Mouse (Mus musculus): ENCODE results near the gene Ifng. TPM values are rescaled to one million over a fixed set of nuclear protein-coding genes. Genes with fewer than 3 reads are reported as not detected.

Gene Ifng
- polyA plus RNA-seq (2017; shearing (Covaris generic)) = 8.7 TPM

DNA sequence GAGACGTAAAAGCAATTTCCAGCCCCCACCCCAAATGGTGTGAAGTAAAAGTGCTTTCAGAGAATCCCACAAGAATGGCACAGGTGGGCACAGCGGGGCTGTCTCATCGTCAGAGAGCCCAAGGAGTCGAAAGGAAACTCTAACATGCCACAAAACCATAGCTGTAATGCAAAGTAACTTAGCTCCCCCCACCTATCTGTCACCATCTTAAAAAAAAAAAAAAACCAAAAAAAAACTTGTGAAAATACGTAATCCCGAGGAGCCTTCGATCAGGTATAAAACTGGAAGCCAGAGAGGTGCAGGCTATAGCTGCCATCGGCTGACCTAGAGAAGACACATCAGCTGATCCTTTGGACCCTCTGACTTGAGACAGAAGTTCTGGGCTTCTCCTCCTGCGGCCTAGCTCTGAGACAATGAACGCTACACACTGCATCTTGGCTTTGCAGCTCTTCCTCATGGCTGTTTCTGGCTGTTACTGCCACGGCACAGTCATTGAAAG, at the start of gene Ifng:
TSS of gene Ifng (plus strand) at position 305 of the 499 bp plus-strand sequence.

Other genes with a start within 250 kb of the Ifng start
- not detected for gene Il22, start 236.1 kb upstream of the Ifng start, polyA plus RNA-seq (2017; shearing (Covaris generic))
- not detected for gene Gm32717, start 200.3 kb upstream of the Ifng start, polyA plus RNA-seq (2017; shearing (Covaris generic))
- not detected for gene Gm32802, start 182.4 kb upstream of the Ifng start, polyA plus RNA-seq (2017; shearing (Covaris generic))
- not detected for gene Iltifb, start 146.0 kb upstream of the Ifng start, polyA plus RNA-seq (2017; shearing (Covaris generic))
- not detected for gene Gm9040, start 114.1 kb upstream of the Ifng start, polyA plus RNA-seq (2017; shearing (Covaris generic))
- not detected for gene Gm9044, start 108.6 kb upstream of the Ifng start, polyA plus RNA-seq (2017; shearing (Covaris generic))
- gene Gm9045, start 103.2 kb upstream of the Ifng start, polyA plus RNA-seq (2017; shearing (Covaris generic)) = not detected
- not detected for gene Gm9046, start 97.8 kb upstream of the Ifng start, polyA plus RNA-seq (2017; shearing (Covaris generic))
- not detected for gene Gm9048, start 92.4 kb upstream of the Ifng start, polyA plus RNA-seq (2017; shearing (Covaris generic))
- gene Gm9049, start 86.9 kb upstream of the Ifng start, polyA plus RNA-seq (2017; shearing (Covaris generic)) = not detected

Data from inflammation-experienced regulatory T-cells, adult 16 weeks (primary cell).